Mouse (Mus musculus) megakaryocyte, embryonic 14.5 days (primary cell): Measurements from ENCODE around the gene Defb48.

Experiments used
- FLI1 ChIP-seq: IDR thresholded peaks from 2 replicates; pipeline ENCODE4 v1.6.1; 2012; ENCODE audit warnings: low read length, inconsistent platforms, mixed read lengths
- GATA1 ChIP-seq: IDR thresholded peaks from 3 replicates; pipeline ENCODE4 v1.6.1; 2012; ENCODE audit warnings: mixed read lengths, low read length, inconsistent platforms, borderline replicate concordance

DNA sequence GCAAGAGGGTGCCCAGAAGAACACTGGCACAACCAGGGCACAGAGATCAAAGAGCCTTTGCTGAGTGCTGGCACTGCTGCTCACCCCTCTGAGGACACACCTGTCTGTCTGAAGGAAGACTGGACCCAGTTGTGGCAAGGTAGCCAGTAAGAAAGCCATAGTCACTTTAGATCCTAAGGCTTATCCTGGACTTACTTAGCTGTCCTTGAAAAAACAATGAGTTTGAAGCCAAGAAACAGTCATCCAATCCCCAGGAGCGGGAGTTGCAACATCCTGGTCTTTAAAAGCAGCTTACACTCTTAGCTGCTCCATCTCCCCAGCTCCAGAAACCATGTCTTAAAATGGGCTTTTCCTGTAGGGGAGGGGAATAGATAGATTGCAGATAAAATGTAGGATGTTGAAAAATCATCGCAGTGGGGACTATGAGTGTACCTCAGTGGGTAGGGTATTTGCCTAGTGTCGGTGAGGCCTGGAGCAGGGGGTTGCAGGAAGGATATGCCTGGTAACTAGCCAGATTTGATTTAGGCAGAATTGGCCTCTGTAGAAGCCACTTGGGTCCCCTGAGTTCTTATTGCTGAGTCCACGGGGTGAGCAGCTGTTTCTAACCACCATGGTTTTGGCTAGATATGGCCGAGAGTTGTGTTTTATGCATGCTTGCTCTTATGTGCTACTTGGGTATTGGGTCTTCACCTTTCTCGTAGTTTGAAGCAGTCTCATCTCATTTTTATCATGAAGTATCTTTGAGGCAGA is 47.5 kb downstream of the Defb48 start:
- TF ChIP-seq GATA1 = no peak
- no peak for TF ChIP-seq FLI1
